Mouse (Mus musculus): ENCODE results near the gene Pex26. TPM values are rescaled to one million over a fixed set of nuclear protein-coding genes. Genes with fewer than 3 reads are reported as not detected.

Pex26 gene
- polyA plus RNA-seq, 1 experiment from 2014 or later, result 7.5 TPM

DNA sequence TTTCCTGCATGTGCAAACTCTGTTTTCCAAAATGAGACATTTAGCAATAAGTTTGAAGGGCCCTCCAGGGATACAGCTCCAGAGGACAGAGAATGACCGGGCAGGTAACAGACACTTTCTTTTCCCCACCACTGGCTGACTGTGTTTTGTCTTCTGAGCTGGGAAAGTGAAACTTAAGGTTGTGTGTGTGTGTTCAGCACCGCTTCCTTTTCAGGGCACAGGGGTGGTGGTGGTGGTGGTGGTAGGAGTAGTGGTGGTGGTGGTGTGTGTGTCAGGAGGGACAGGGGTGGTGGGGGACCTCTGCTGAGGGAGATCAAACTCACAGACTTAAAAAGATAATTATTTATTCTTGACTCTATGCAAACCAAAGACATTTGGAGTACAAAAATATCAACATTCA lies 58.3 kb downstream of the Pex26 start:
- H3K4me2 ChIP-seq (ENCODE audit: low read depth, severe bottlenecking), result no peak overlapping the region
- H3K4me3 ChIP-seq (ENCODE audit: low read depth, low read length), result no peak overlapping the region
- no peak for ATAC-seq (ENCODE audit: insufficient number of reproducible peaks, low FRiP score, low TSS enrichment, low read depth)
- H3K27ac ChIP-seq (replicated peaks; ENCODE audit: low read depth, low read length), result no peak overlapping the region
- no peak overlapping the region for H3K9ac ChIP-seq (ENCODE audit: low read length)
- WGBS, result 74% methylated on average over 2 of the region's 2 CpGs
- no peaks in the 10 kb centered on the region for H3K9me3 ChIP-seq (ENCODE audit: control insufficient read depth, low read length)
- no peak for DNase-seq (ENCODE audit: low spot score)
- H3K27me3 ChIP-seq (ENCODE audit: control insufficient read depth, insufficient read depth, low read length), result peaks cover 2% of the 10 kb centered on the region; the same call in 1 of the 2 replicates
- no peaks in the 10 kb centered on the region for H3K4me1 ChIP-seq (ENCODE audit: control insufficient read depth, insufficient read depth, low read length)
- no peaks in the 10 kb centered on the region for H3K36me3 ChIP-seq (ENCODE audit: control insufficient read depth, insufficient read depth, low read length)

DNA sequence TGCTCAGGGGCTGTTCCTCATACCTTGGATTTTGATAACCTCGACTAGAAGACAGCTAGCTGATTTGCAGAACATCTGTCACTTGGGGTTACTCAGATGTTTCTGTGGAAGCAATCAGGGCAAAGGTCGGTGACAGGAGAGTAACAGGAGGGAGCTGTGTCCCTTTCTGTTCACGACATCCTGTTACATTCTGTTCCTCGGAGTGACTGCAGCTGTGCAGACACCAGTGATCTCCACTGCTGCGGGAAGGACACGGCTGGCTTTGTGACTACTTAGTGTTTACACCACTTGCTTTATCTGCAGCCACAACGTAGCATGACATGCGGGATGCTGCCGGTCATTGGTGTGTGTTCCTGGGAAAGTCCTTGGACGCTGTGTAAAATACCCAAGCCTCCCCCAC lies 59.7 kb downstream of the Pex26 start:
- no peak for ATAC-seq (ENCODE audit: insufficient number of reproducible peaks, low FRiP score, low TSS enrichment, low read depth)
- H3K36me3 ChIP-seq (ENCODE audit: control insufficient read depth, insufficient read depth, low read length), result no peaks in the 10 kb centered on the region

DNA sequence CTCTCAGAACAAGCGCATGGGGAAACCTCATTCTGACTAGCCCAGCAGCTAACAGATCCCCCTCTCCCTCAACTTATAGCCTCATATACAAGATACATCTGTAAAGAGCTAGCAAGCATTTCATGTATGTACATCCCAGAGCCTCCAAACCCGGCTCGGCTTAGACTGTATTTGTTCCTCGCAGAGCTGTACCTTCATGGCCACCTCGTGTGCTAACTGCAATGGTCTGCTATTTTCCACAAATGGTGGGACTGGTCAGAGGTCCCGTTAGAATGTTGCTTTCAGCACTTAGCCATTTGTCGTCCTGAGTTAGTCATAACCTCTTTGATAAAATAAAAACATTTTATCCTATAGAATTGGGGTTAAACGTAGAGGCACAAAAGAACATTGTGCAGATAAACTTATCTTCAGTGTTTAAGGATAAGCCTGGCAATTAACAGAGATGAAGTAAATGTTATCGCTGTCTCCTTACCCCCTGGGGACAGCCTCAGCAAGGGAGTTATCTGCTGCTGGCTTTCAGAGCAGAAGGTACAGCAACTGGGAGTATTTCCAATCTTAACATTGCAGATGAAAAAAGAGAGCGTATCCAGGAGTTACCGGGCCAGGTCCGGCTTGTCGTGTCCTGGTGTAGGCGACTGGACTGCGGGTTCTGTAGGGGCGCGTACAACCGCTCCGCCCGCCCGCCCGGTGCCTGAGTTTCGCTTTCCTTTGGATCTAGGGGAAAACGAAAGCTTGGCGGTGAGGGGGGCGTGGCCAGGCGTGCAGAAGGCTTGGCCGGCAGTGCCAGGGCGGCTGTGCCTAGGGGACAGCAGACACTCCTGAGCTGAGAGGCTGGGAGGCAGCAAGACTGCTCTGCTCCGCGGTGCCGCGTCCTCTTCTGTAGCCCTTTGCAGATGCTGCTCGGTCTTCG lies 61.9 kb downstream of the Pex26 start, which contains the start of gene Usp18:
Gene Usp18, plus strand, starts transcription at position 780 of the 910 bp plus-strand sequence.
- H3K36me3 ChIP-seq (ENCODE audit: control insufficient read depth, insufficient read depth, low read length), result no peaks in the 10 kb centered on the region
- H3K27me3 ChIP-seq (ENCODE audit: control insufficient read depth, insufficient read depth, low read length), result peaks cover 2% of the 10 kb centered on the region; the same call in 1 of the 2 replicates
- DNase-seq (ENCODE audit: low spot score) (peak; percentile 84), ATAC-seq (ENCODE audit: insufficient number of reproducible peaks, low FRiP score, low TSS enrichment, low read depth) (peak; percentile 84)
- H3K4me3 ChIP-seq (ENCODE audit: low read depth, low read length), result peak within 1 kb of the TSS; percentile 53
- 0 out of 2 replicates have a peak, but pooled peaks cover 3% of the 10 kb centered on the region for H3K4me1 ChIP-seq (ENCODE audit: control insufficient read depth, insufficient read depth, low read length)
- no peaks in the 10 kb centered on the region for H3K9me3 ChIP-seq (ENCODE audit: control insufficient read depth, low read length)
- WGBS, result 8% methylated on average over 35 of the region's 35 CpGs
- no peak within 1 kb of the TSS for H3K27ac ChIP-seq (replicated peaks; ENCODE audit: low read depth, low read length)
- H3K4me2 ChIP-seq (ENCODE audit: low read depth, severe bottlenecking), result peak within 1 kb of the TSS; percentile 49
- H3K9ac ChIP-seq (ENCODE audit: low read length), result peak within 1 kb of the TSS; percentile 50

More for the DNA sequence above, 59.7 kb downstream of the Pex26 start:
- Histone ChIP-seq H3K9ac (ENCODE audit: low read length) (no peak overlapping the region), H3K27me3 (ENCODE audit: control insufficient read depth, insufficient read depth, low read length) (peaks cover 2% of the 10 kb centered on the region; the same call in 1 of the 2 replicates), H3K9me3 (ENCODE audit: control insufficient read depth, low read length) (no peaks in the 10 kb centered on the region), H3K4me2 (ENCODE audit: low read depth, severe bottlenecking) (no peak overlapping the region), H3K4me3 (ENCODE audit: low read depth, low read length) (no peak overlapping the region), H3K27ac (replicated peaks; ENCODE audit: low read depth, low read length) (no peak overlapping the region), H3K4me1 (ENCODE audit: control insufficient read depth, insufficient read depth, low read length) (no peaks in the 10 kb centered on the region)
- DNase-seq (ENCODE audit: low spot score), result no peak
- 49% methylated on average over 10 of the region's 10 CpGs for WGBS

DNA sequence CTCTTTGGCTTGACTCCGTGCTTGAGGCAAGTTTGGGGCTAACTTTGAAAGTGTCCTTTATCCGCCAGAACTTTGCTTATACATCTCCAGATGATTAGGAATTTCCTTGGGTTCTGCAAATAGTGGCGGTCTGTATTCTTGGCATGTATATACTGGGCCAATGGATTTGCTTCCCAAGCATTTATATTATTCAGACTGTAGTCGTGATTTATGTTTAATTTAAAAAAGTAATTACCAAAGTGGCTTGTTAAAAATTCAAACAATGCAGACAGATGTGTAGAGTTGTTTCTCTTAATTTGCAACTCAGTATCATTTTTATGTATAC lies 62.5 kb downstream of the Pex26 start:
- Histone ChIP-seq H3K27me3 (ENCODE audit: control insufficient read depth, insufficient read depth, low read length) (peaks cover 2% of the 10 kb centered on the region; the same call in 1 of the 2 replicates), H3K4me3 (ENCODE audit: low read depth, low read length) (peak overlapping the region; percentile 53), H3K36me3 (ENCODE audit: control insufficient read depth, insufficient read depth, low read length) (no peaks in the 10 kb centered on the region), H3K4me1 (ENCODE audit: control insufficient read depth, insufficient read depth, low read length) (0 out of 2 replicates have a peak, but pooled peaks cover 3% of the 10 kb centered on the region), H3K9ac (ENCODE audit: low read length) (peak overlapping the region; percentile 50), H3K9me3 (ENCODE audit: control insufficient read depth, low read length) (no peaks in the 10 kb centered on the region), H3K27ac (replicated peaks; ENCODE audit: low read depth, low read length) (no peak overlapping the region), H3K4me2 (ENCODE audit: low read depth, severe bottlenecking) (peak overlapping the region; percentile 49)
- DNase-seq (ENCODE audit: low spot score) (no peak), ATAC-seq (ENCODE audit: insufficient number of reproducible peaks, low FRiP score, low TSS enrichment, low read depth) (peak; percentile 27; the same call in 1 of the 2 replicates)
- 24% methylated on average over 4 of the region's 4 CpGs for WGBS

Other genes starting within 250 kb of the Pex26 start
- 12.2 and 13.7 TPM in 2 replicates for gene Mical3, start 52.7 kb upstream of the Pex26 start, polyA plus RNA-seq (2014; fragmentation: Nextera tagmentation; extraction: Ambion mirVana)
- gene Tuba8, start 27.0 kb downstream of the Pex26 start, polyA plus RNA-seq (2014; fragmentation: Nextera tagmentation; extraction: Ambion mirVana), result 0.63 and 0.94 TPM in 2 replicates
- 0.67 and 0.89 TPM in 2 replicates for gene Usp18, start 62.2 kb downstream of the Pex26 start, polyA plus RNA-seq (2014; fragmentation: Nextera tagmentation; extraction: Ambion mirVana)
- 0.81 and 1.3 TPM in 2 replicates for gene Slc6a13, start 116.6 kb downstream of the Pex26 start, polyA plus RNA-seq (2014; fragmentation: Nextera tagmentation; extraction: Ambion mirVana)
- 0.53 TPM in 1 of 2 replicates, not detected in the other for gene Slc6a12, start 159.4 kb downstream of the Pex26 start, polyA plus RNA-seq (2014; fragmentation: Nextera tagmentation; extraction: Ambion mirVana)